Mouse (Mus musculus) limb, embryonic 14.5 days (tissue): ENCODE measurements at regions not wholly inside any gene's neighbourhood (a gene's known extent, or its start where the extent isn't known, plus 50 kb on each side); places are given as distances from the start of the nearest gene placed in this dataset.

Experiments used
- ATAC-seq: fragments of 200-750 bp; cut with Nextera tagmentation; 2 replicates; pipeline ENCODE4 v1.8.0; 2017; ENCODE audit warnings: low read depth, moderate number of reproducible peaks, moderate TSS enrichment; ENCODE audit not compliant: low FRiP score
- DNase-seq: peaks from one replicate; pipeline ENCODE4 v3.0.0-alpha.2; 2015; ENCODE audit warnings: low spot score
- H3K27ac ChIP-seq: fragments of 300-500 bp; sonication (generic); replicated peaks from 2 replicates; pipeline ENCODE4 v1.5.1; 2014; ENCODE audit warnings: low read depth, mild to moderate bottlenecking, low read length, moderate library complexity, mixed read lengths
- H3K27me3 ChIP-seq: fragments of 300-500 bp; sonication (generic); 2 replicates; pipeline ENCODE4 v1.6.1; 2014; ENCODE audit warnings: low read length, mixed read lengths; ENCODE audit not compliant: control insufficient read depth, insufficient read depth
- H3K36me3 ChIP-seq: fragments of 300-500 bp; sonication (generic); 2 replicates; pipeline ENCODE4 v1.6.1; 2014; ENCODE audit warnings: mild to moderate bottlenecking, low read length, moderate library complexity, mixed read lengths; ENCODE audit not compliant: control insufficient read depth, insufficient read depth
- H3K4me1 ChIP-seq: fragments of 300-500 bp; sonication (generic); 2 replicates; pipeline ENCODE4 v1.6.1; 2014; ENCODE audit warnings: antibody characterized with exemption, low read length, mixed read lengths; ENCODE audit not compliant: control insufficient read depth, insufficient read depth
- H3K4me2 ChIP-seq: fragments of 300-500 bp; sonication (generic); replicated peaks from 2 replicates; pipeline ENCODE4 v1.6.1; 2014; ENCODE audit warnings: low read depth, mild to moderate bottlenecking, low read length, moderate library complexity; ENCODE audit not compliant: severe bottlenecking
- H3K4me3 ChIP-seq: fragments of 300-500 bp; sonication (generic); replicated peaks from 2 replicates; pipeline ENCODE4 v1.5.1; 2014; ENCODE audit warnings: low read length
- H3K9ac ChIP-seq: fragments of 300-500 bp; sonication (generic); 2 replicates; pipeline ENCODE4 v1.6.1; 2014; ENCODE audit warnings: mild to moderate bottlenecking, low read depth, low read length, moderate library complexity; ENCODE audit not compliant: severe bottlenecking
- H3K9me3 ChIP-seq: fragments of 300-500 bp; sonication (generic); 2 replicates; pipeline ENCODE4 v1.6.1; 2016; ENCODE audit warnings: low read length; ENCODE audit not compliant: control insufficient read depth
- POLR2A ChIP-seq: fragments of 200-500 bp; IDR thresholded peaks from 2 replicates; pipeline ENCODE4 v1.8.0; 2012; ENCODE audit warnings: inconsistent platforms, mild to moderate bottlenecking, moderate library complexity, borderline replicate concordance; ENCODE audit not compliant: insufficient read depth, insufficient read length; ENCODE audit errors: extremely low read depth
- WGBS: fragments of 180-500 bp; shearing (Covaris S2); extraction: QIAGEN DNeasy Blood & Tissue Kit; methylation state at CpG from one replicate; pipeline ENCODE4 v1.1.7; 2014; 5-methylcytosine and 5-hydroxymethylcytosine counted together

DNA sequence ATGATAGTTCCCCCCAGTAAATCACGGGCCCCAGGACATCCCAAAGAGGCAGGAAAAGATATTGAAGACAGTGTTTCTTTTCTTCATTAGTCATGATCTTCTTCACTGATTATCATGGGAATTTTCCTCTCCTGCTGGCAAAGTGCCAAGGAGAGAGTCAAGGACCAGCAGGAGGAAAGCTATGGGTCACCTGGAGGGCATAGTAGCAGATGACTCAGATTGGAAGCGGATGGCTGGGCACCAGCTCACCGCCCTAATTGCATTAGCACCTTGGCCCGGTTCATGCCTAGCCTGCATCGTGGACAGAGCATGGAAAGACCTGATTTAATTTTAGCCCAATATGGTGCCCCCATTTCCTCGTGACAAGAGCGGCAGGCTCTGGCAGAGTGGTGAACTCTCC is 132.2 kb downstream of the Ttc8 start:
- no peak overlapping the region for H3K4me2 ChIP-seq
- H3K36me3 ChIP-seq = no peaks in the 10 kb centered on the region
- H3K9me3 ChIP-seq = no peaks in the 10 kb centered on the region
- ATAC-seq (no peak), DNase-seq (no peak)
- no peak for TF ChIP-seq POLR2A
- H3K27me3 ChIP-seq = no peaks in the 10 kb centered on the region
- no peak overlapping the region for H3K9ac ChIP-seq
- no peaks in the 10 kb centered on the region for H3K4me1 ChIP-seq
- 88% methylated on average over 7 of the region's 7 CpGs for WGBS
- H3K27ac ChIP-seq = no peak overlapping the region
- H3K4me3 ChIP-seq = no peak overlapping the region

GRCm38 (mm10) chr12:99057521-99057920 is 137.1 kb downstream of the Ttc8 start:
- Histone ChIP-seq H3K4me2 (no peak overlapping the region), H3K4me1 (no peaks in the 10 kb centered on the region), H3K9ac (no peak overlapping the region), H3K36me3 (no peaks in the 10 kb centered on the region), H3K9me3 (no peaks in the 10 kb centered on the region), H3K27ac (no peak overlapping the region), H3K4me3 (no peak overlapping the region), H3K27me3 (no peaks in the 10 kb centered on the region)
- ATAC-seq (no peak), DNase-seq (no peak)
- 89% methylated on average over 2 of the region's 2 CpGs for WGBS
- TF ChIP-seq POLR2A = no peak

DNA sequence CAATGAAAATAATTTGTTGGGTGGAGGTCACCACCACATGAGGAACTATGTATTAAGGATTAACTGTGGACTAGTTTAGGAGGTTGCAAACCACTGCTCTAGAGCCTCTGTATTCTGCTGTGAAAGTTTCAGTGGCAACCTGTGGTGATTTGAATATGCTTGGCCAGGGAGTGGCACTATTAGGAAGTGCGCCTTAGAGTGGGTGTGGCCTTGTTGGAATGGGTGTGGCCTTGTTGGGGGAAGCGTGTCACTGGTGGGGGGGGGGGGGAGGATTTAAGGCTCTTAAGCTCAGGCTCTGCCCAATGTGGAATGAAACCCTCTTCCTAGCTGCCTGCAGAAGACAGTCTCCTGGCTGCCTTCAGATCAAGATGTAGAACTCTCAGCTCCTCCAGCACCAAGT is 138.5 kb downstream of the Ttc8 start:
- Histone ChIP-seq H3K36me3 (no peaks in the 10 kb centered on the region), H3K27me3 (no peaks in the 10 kb centered on the region), H3K4me3 (no peak overlapping the region), H3K4me1 (no peaks in the 10 kb centered on the region), H3K4me2 (no peak overlapping the region), H3K9me3 (no peaks in the 10 kb centered on the region), H3K27ac (no peak overlapping the region), H3K9ac (no peak overlapping the region)
- no peak for TF ChIP-seq POLR2A
- DNase-seq (no peak), ATAC-seq (no peak)
- 67% methylated on average over 2 of the region's 2 CpGs for WGBS

- no peaks in the 10 kb centered on the region for H3K36me3 ChIP-seq
These were observed 139.1 kb downstream of the Ttc8 start for GRCm38 (mm10) chr12:99059491-99059890.

DNA sequence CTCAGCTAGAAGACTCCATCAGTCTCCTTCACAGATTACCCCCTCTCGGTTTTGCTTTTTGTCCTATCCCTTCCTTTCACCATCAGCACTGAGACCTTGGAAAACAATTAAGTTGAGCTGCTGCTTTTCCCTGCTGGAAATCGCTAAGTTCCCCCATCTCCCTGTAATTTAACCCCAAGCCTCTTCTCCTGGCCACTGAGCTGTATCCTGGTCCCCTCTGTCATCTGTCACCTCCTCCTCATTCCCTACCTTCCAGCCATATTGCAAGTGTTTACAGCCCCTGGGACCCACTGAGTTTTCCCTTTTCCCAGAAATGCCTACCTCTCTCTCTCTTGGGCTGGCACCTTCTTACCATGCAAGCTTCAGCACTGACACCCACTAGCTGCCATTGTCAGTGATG is 140.3 kb downstream of the Ttc8 start:
- TF ChIP-seq POLR2A = no peak

More at GRCm38 (mm10) chr12:99059491-99059890, 139.1 kb downstream of the Ttc8 start:
- Histone ChIP-seq H3K27me3 (no peaks in the 10 kb centered on the region), H3K4me3 (no peak overlapping the region), H3K9me3 (no peaks in the 10 kb centered on the region), H3K4me2 (no peak overlapping the region), H3K4me1 (no peaks in the 10 kb centered on the region), H3K9ac (no peak overlapping the region), H3K27ac (no peak overlapping the region)
- TF ChIP-seq POLR2A = no peak
- DNase-seq = no peak
- no peak for ATAC-seq
- WGBS = 96% methylated on average over 4 of the region's 4 CpGs

DNA sequence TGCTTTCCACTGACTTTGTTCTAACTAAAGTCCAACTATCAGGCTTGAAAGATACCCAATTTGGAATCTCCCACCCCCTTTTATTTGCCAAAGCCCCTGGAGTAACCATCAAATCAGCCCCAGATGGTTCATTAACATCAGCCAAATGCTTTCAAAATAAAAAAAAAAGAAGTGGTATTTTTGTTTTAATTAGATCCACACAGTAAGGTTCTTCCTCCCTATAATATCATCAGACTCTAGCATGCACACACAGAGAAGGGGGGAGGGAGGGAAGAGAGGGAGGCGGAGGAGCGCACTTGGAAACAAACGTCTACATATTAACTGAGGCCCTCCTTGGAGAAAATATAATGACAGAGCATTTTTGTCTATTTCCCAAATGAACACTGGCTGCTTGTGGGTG is 143.1 kb downstream of the Ttc8 start:
- no peaks in the 10 kb centered on the region for H3K27me3 ChIP-seq
- H3K27ac ChIP-seq = no peak overlapping the region
- H3K9me3 ChIP-seq = no peaks in the 10 kb centered on the region
- H3K4me3 ChIP-seq = no peak overlapping the region
- ATAC-seq (no peak), DNase-seq (no peak)
- no peak for TF ChIP-seq POLR2A
- no peaks in the 10 kb centered on the region for H3K36me3 ChIP-seq
- H3K9ac ChIP-seq = no peak overlapping the region
- H3K4me1 ChIP-seq = no peaks in the 10 kb centered on the region
- 57% methylated on average over 3 of the region's 3 CpGs for WGBS
- no peak overlapping the region for H3K4me2 ChIP-seq

More for the DNA sequence above, 140.3 kb downstream of the Ttc8 start:
- Histone ChIP-seq H3K4me2 (no peak overlapping the region), H3K9me3 (no peaks in the 10 kb centered on the region), H3K9ac (no peak overlapping the region), H3K27ac (no peak overlapping the region), H3K4me1 (no peaks in the 10 kb centered on the region), H3K36me3 (no peaks in the 10 kb centered on the region), H3K4me3 (no peak overlapping the region), H3K27me3 (no peaks in the 10 kb centered on the region)
- ATAC-seq (no peak), DNase-seq (no peak)
- 54% methylated on average over 2 of the region's 2 CpGs for WGBS
